Mouse (Mus musculus) thymus, postnatal 0 days (tissue): ENCODE results near the gene Ptgfrn. TPM values are rescaled to one million over a fixed set of nuclear protein-coding genes. Genes with fewer than 3 reads are reported as not detected.

ENCODE experiments used
- DNase-seq: peaks from one replicate; pipeline ENCODE4 v3.0.0-alpha.2; 2015; ENCODE audit warnings: low spot score
- polyA plus RNA-seq: library from polyadenylated mRNA; unstranded; fragments of >200 nt; fragmentation: Nextera tagmentation; extraction: Ambion mirVana; gene quantifications from 2 replicates; pipeline ENCODE4 v1.2.1, GENCODE M21; 2015

Ptgfrn gene
- polyA plus RNA-seq, 1 experiment from 2014 or later = 1.7 TPM

DNA sequence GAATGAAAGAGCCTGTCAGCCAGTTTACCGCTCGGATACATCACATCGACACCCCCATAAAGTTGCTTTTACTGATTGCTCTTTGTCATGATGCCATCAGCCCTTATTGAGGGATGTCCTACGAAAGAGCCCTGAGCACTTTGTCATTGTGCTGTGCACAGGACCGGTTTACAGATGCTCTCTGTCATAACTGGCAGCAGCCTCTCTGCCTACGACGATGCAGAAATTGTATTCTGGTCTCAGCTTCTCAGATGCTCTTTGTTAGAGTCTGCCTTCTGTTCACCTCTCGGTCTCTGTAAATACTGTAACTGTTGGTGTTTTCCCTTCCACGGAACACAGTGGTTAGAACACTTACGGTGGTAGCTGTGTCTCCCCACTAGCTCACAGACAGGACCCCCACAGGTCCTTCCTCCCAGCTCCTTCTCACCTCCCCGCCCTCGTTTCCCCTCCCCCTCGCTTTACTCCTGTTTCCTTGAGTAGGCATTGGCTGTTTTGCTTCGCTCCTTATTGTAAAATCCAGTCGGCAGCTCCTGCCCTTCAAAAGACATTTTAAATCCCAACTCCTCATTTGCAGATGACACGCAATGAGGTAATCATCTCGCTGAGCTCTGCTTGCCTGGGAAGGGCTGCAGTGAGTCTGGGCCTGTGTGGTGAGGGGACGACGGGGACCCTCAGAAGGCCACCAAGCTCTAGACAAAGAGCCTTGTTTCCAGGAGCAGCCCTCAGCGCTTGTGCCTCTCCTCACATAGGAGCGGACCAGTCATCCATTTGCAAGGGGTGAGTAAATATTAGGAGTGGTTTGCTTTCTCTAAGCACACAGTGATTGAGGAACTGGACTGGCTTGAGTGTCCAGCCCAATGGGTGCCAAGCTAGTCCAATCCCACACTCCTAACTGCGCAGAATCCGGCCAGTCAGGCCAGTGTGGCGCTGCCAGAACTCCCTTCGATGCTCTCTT is 6.6 kb upstream of the Ptgfrn start:
- DNase-seq = no peak

DNA sequence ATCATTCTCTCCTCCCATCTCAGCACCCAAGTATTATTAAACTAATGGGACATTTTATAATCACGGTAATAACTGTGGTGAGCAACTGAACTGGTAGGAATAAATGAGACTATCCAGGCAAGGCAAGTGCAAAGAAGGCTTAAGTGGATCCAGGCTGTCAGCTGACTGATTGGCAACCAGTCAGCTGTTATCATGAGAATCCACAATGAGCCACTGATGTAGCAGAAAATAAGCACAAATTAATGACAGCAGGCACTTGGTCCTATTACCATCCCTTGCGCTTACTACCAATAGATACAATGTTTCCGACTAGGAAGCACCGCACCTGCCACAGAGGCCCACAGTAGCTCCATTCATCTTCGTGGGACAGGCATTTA is 2.4 kb upstream of the Ptgfrn start:
- no peak for DNase-seq

DNA sequence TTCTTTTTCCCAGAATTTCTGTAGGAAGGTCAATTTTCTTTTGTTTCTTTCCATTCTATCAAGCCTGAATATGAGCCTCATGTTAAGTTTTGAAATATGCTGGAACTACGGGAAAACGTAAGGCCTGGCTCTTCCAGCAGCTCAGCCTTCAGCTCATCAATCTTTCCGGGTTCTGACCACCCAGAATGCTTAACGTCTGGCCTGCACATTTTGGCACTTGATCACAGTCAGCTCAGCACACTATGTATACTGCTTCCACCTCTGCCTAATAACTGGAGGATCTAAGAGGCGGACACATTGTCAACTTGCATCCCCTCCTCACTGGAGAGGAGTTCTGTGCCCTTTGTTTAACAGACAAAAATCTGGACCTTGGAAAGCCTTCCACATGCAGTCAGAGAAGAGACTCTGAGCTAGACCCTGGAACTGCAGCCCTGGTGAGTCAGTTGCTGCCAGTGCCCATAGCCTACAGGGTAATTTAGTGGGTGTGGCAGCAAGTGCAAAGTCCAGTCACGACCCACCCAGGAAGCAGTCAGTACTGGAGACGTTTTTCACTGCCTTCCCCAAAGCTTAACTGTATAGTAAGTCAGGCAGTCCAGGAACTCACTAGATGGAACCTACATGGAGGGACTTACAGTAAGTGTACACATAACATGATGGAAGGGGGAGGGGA is 1.9 kb upstream of the Ptgfrn start:
- no peak for DNase-seq

- DNase-seq = no peak
These were observed 1.2 kb upstream of the Ptgfrn start for GRCm38 (mm10) chr3:101111321-101111720.

- no peak for DNase-seq
These were observed 693 bp upstream of the Ptgfrn start for GRCm38 (mm10) chr3:101110838-101111103.

GRCm38 (mm10) chr3:101109558-101110021 is 488 bp downstream of the Ptgfrn start:
- DNase-seq = peak; percentile 46

GRCm38 (mm10) chr3:101108848-101109247 is 1.2 kb downstream of the Ptgfrn start:
- no peak for DNase-seq

DNA sequence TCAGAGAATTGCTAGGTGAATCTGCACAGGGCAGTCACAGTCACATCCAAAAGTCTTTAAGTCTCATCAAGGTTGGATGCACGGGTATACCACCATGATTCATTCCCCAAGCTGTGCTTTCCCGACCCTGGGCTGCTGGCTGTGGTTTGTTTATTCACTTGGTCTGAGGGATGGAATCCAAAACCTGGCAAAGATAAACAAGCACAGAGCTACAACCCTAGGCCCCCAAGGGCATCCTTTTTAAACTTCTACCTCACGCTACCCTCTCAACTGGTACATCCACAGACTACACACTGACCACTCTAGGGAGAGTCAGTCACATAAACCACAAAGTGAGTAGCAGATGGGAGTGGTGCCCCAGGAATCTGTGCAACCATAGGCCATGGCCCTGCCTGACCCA is 1.8 kb downstream of the Ptgfrn start:
- DNase-seq = no peak

GRCm38 (mm10) chr3:101106326-101106725 is 3.8 kb downstream of the Ptgfrn start:
- DNase-seq = no peak

GRCm38 (mm10) chr3:101105486-101105885 is 4.6 kb downstream of the Ptgfrn start:
- no peak for DNase-seq

DNA sequence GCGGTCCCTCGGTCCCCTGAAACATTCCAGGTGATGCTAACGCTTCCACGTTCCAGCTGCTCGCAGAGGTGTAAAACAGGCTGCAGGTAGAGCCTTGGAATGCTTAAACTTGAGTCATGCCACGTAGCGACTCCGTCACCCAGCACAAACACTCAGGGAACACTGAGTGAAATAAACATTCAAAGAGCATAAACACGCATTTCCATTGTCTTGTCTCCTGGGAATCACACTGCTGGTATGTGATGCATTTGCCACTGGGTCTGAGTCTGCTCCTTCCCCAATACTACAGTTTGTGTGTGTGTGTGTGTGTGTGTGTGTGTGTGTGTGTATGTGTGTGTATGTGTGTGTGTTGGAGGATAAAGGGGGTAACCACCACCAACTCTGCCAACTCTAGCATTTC is 5.2 kb downstream of the Ptgfrn start:
- no peak for DNase-seq

- DNase-seq = no peak
These were observed 6.3 kb downstream of the Ptgfrn start for GRCm38 (mm10) chr3:101103770-101104169.

DNA sequence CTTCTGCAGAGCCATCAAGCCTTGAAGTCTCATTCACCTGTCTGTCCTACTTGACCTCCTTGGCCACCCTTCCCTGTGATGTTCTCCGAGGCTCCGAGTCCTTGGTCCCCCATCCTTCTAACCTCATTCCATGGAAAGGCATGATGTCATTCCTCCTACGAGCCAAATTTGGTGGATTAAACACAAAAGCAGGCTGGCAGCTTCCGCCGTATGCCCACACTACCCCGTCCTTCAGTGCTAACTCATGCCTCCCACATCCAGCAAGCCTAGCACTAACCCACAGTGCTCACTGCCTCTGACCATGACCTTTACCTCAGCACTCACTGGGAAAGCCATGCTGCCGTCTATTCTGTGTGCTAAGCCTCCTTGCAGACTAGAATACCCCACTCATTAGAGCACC is 8.0 kb downstream of the Ptgfrn start:
- no peak for DNase-seq

DNA sequence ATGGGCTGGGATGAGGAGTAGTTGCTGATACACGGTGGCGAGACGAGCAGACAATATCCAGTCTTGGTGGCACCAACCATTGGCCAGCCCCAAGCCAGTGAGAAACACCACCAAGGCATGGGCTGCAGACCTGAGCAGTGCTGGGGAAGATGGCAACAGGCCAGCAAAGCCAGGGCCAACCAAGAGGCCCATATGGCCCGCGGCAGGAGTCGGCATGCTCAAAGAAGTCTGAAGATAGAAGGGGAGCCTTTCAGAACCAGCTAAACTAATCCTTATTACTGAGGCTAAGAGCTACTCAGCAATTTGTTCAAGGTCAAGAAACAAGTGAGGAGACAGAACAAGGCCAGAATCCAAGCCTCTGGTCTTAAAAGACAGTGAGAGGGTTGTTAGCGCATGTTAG is 8.9 kb downstream of the Ptgfrn start:
- no peak for DNase-seq

GRCm38 (mm10) chr3:101099701-101100357 is 10.2 kb downstream of the Ptgfrn start:
- no peak for DNase-seq

GRCm38 (mm10) chr3:101098073-101098472 is 12.0 kb downstream of the Ptgfrn start:
- DNase-seq = peak; percentile 26

GRCm38 (mm10) chr3:101097146-101097800 is 12.8 kb downstream of the Ptgfrn start:
- DNase-seq = peak; percentile 6

GRCm38 (mm10) chr3:101095761-101096449 is 14.2 kb downstream of the Ptgfrn start:
- no peak for DNase-seq

DNA sequence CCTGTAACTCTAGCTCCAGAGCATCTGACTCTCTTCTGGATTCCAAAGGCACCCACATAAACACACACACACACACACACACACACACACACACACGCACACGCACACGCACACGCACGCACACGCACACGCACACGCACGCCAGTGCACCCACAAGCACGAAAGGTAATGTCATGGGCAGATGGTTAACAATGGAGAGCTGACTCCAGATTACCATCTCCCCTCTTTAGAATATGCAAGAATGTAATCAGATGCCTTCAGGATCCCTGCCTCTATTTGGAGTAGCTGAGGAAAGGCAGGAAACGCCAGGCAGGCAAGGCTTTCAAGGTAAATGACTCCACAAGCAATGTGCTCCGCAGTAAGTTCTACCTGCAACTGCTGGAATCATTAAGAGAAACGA is 17.9 kb downstream of the Ptgfrn start:
- no peak for DNase-seq

GRCm38 (mm10) chr3:101086584-101087445 is 23.3 kb downstream of the Ptgfrn start:
- no peak for DNase-seq
